Mouse (Mus musculus): ENCODE measurements around the gene Lrsam1.

DNA sequence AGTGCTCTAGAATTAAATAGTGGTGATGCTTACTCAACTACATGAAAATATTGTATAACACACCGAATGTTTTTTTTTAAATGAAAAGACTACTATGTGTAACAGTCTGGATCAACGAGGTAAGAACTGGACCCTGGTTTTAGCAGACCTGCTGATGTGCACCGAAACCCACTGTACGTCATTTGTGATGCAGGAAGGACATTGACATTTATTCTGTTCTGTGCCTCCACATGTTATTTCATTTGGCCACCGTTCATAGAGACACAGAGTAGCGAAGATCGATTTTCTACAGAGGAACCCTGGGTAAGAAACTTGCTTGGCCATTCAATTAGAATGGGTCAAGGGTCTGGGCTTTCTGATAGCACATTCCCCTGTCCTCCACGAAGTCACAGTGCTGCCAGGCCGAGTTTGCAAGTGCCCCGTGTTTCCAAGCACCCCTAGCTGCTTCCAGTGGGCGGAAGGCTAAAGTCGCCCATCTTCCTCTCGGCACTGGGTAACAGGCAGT lies 4.8 kb upstream of the Lrsam1 start:
- TF ChIP-seq CTCF (IDR thresholded peaks at IDR 0.05; ENCODE audit: borderline replicate concordance, insufficient read depth, low read depth, low read length) (no peak), POLR2A (IDR thresholded peaks at IDR 0.05; ENCODE audit: borderline replicate concordance, insufficient read depth, low read length) (no peak)

Data from cerebellum, adult 2 months (tissue).